19 mouse cellular contexts compared by ENCODE assay signal in genomic region chr6:126394111-126394809, GRCm38 (mm10).
DNase-seq lines count a peak whose midpoint lies in the region; ATAC-seq and TF ChIP-seq lines count a peak whose summit lies in the region.
"Had no signal": no experiment of that assay in that cellular context is flagged by ENCODE, and none has a peak within 500 bp of the region (broad histone marks: within the 10 kb centered on the region; RNA-seq: fewer than 3 reads in every experiment).

No protein-coding gene starts in this region.

- no peak overlapping the region for H3K27ac ChIP-seq in kidney, embryonic 14.5 days (ENCODE audit: low read depth, low read length)
- H3K27ac ChIP-seq in midbrain, embryonic 11.5 days (ENCODE audit: low read depth, low read length), result no peak overlapping the region
- H3K27ac ChIP-seq in midbrain, embryonic 10.5 days (replicated peaks), result no peak overlapping the region
- H3K27ac ChIP-seq in stomach, postnatal 0 days (replicated peaks), result no peak overlapping the region
- H3K27ac ChIP-seq: embryonic facial prominence, embryonic 15.5 days; forebrain, embryonic 10.5 days; hindbrain, embryonic 12.5 days; macrophage had no signal

- no peak overlapping the region for H3K9ac ChIP-seq in kidney, embryonic 14.5 days (ENCODE audit: low read depth, low read length)
- H3K9ac ChIP-seq in midbrain, embryonic 11.5 days (ENCODE audit: low read length), result no peak overlapping the region
- no peak overlapping the region for H3K9ac ChIP-seq in stomach, postnatal 0 days (ENCODE audit: low read length)
- H3K9ac ChIP-seq: embryonic facial prominence, embryonic 15.5 days; hindbrain, embryonic 12.5 days had no signal

- peaks cover 21% of the 10 kb centered on the region for H3K4me1 ChIP-seq in kidney, embryonic 14.5 days (ENCODE audit: control insufficient read depth, insufficient read depth, low read length)
- H3K4me1 ChIP-seq in midbrain, embryonic 11.5 days (ENCODE audit: control insufficient read depth, insufficient read depth, low read length), result no peaks in the 10 kb centered on the region
- H3K4me1 ChIP-seq in midbrain, embryonic 10.5 days, result peaks cover 7% of the 10 kb centered on the region; the same call in 1 of the 2 replicates
- no peaks in the 10 kb centered on the region for H3K4me1 ChIP-seq in stomach, postnatal 0 days (replicated peaks; ENCODE audit: control insufficient read depth, insufficient read depth)
- H3K4me1 ChIP-seq: embryonic facial prominence, embryonic 15.5 days; hindbrain, embryonic 12.5 days had no signal

- TF ChIP-seq CTCF in stomach, postnatal 0 days (IDR thresholded peaks at IDR 0.05; ENCODE audit: low read depth), result no peak

- no peak overlapping the region for H3K4me3 ChIP-seq in kidney, embryonic 14.5 days (ENCODE audit: low read length)
- H3K4me3 ChIP-seq in midbrain, embryonic 11.5 days (ENCODE audit: low read depth, low read length), result no peak overlapping the region
- no peak overlapping the region for H3K4me3 ChIP-seq in midbrain, embryonic 10.5 days
- no peak overlapping the region for H3K4me3 ChIP-seq in stomach, postnatal 0 days (ENCODE audit: low read depth, low read length)
- H3K4me3 ChIP-seq: embryonic facial prominence, embryonic 15.5 days; forebrain, embryonic 10.5 days; hindbrain, embryonic 12.5 days had no signal

- no peak overlapping the region for H3K4me2 ChIP-seq in kidney, embryonic 14.5 days (replicated peaks; ENCODE audit: low read depth, low read length)
- H3K4me2 ChIP-seq in midbrain, embryonic 11.5 days, result no peak overlapping the region
- peak overlapping the region; percentile 20 for H3K4me2 ChIP-seq in stomach, postnatal 0 days (replicated peaks; ENCODE audit: low read depth)
- H3K4me2 ChIP-seq: embryonic facial prominence, embryonic 15.5 days; hindbrain, embryonic 12.5 days had no signal

- no peaks in the 10 kb centered on the region for H3K9me3 ChIP-seq in kidney, embryonic 14.5 days (ENCODE audit: control insufficient read depth, low read length)
- no peaks in the 10 kb centered on the region for H3K9me3 ChIP-seq in midbrain, embryonic 11.5 days (ENCODE audit: control insufficient read depth, low read length)
- H3K9me3 ChIP-seq in midbrain, embryonic 10.5 days (replicated peaks), result no peaks in the 10 kb centered on the region
- no peaks in the 10 kb centered on the region for H3K9me3 ChIP-seq in stomach, postnatal 0 days (ENCODE audit: control insufficient read depth, low read length)
- H3K9me3 ChIP-seq: embryonic facial prominence, embryonic 15.5 days; forebrain, embryonic 10.5 days; hindbrain, embryonic 12.5 days had no signal

- DNase-seq in kidney, adult 9 months, result no peak
- DNase-seq in midbrain, embryonic 11.5 days (ENCODE audit: low spot score, missing footprints), result peak; percentile 75
- DNase-seq in midbrain, embryonic 10.5 days (ENCODE audit: low spot score), result no peak
- DNase-seq in kidney, postnatal 4 days, result peak; percentile 41 to 55
- DNase-seq in stomach, postnatal 0 days (ENCODE audit: low spot score), result no peak
- no peak for DNase-seq in gastrocnemius, postnatal 14 days
- DNase-seq in layer of hippocampus, postnatal 36 days, result no peak
- DNase-seq: adrenal gland, postnatal 36 days; cerebellum, adult 9-10 months; gastrocnemius, postnatal 25 days; liver; midbrain, embryonic 14.5 days; spleen, adult 18-20 months; thymus, postnatal 14 days had no signal

- peak; percentile 66; the same call in 1 of the 2 replicates for ATAC-seq in kidney, embryonic 14.5 days (ENCODE audit: low FRiP score, low TSS enrichment)
- no peak for ATAC-seq in midbrain, embryonic 11.5 days (ENCODE audit: low FRiP score)
- no peak; the same call in 1 of the 2 replicates for ATAC-seq in stomach, postnatal 0 days (ENCODE audit: low FRiP score, low TSS enrichment)

- H3K27me3 ChIP-seq in kidney, embryonic 14.5 days (ENCODE audit: control insufficient read depth, insufficient read depth, low read length), result peaks cover 2% of the 10 kb centered on the region; the same call in 1 of the 2 replicates
- H3K27me3 ChIP-seq in midbrain, embryonic 11.5 days (ENCODE audit: control insufficient read depth, insufficient read depth, low read length), result no peaks in the 10 kb centered on the region
- no peaks in the 10 kb centered on the region for H3K27me3 ChIP-seq in midbrain, embryonic 10.5 days (ENCODE audit: low read depth, poor library complexity, severe bottlenecking)
- no peaks in the 10 kb centered on the region for H3K27me3 ChIP-seq in stomach, postnatal 0 days (ENCODE audit: control insufficient read depth, insufficient read depth, low read length)
- H3K27me3 ChIP-seq: embryonic facial prominence, embryonic 15.5 days; hindbrain, embryonic 12.5 days had no signal

- intact Hi-C loops in gastrocnemius, postnatal 14 days (cut with DNase I; ENCODE audit: low total_unique reads), result no loop called here

- WGBS in kidney, embryonic 14.5 days, result 15% methylated on average over 7 of the region's 7 CpGs
- WGBS in midbrain, embryonic 11.5 days, result 76% methylated on average over 7 of the region's 7 CpGs
- 70% methylated on average over 7 of the region's 7 CpGs for WGBS in midbrain, embryonic 10.5 days
- WGBS in stomach, postnatal 0 days, result 12% methylated on average over 7 of the region's 7 CpGs

- no peak for TF ChIP-seq EP300 in stomach, postnatal 0 days (optimal IDR thresholded peaks at IDR 0.05)

- no peaks in the 10 kb centered on the region for H3K36me3 ChIP-seq in kidney, embryonic 14.5 days (ENCODE audit: control insufficient read depth, insufficient read depth, low read length)
- no peaks in the 10 kb centered on the region for H3K36me3 ChIP-seq in midbrain, embryonic 11.5 days (ENCODE audit: control insufficient read depth, insufficient read depth, low read length)
- H3K36me3 ChIP-seq in midbrain, embryonic 10.5 days, result no peaks in the 10 kb centered on the region
- no peaks in the 10 kb centered on the region for H3K36me3 ChIP-seq in stomach, postnatal 0 days (ENCODE audit: control insufficient read depth, insufficient read depth, low read length)
- H3K36me3 ChIP-seq: embryonic facial prominence, embryonic 15.5 days; forebrain, embryonic 10.5 days; hindbrain, embryonic 12.5 days had no signal

Comparison
In these comparisons a context has a peak if more than half of its experiments do, and no peak if none do; other contexts are left out.
1. DNase-seq: peak in midbrain, embryonic 11.5 days (single experiment) and kidney, postnatal 4 days (2 of 2); none in kidney, adult 9 months (single experiment), midbrain, embryonic 10.5 days (single experiment), stomach, postnatal 0 days (single experiment), gastrocnemius, postnatal 14 days (single experiment) and layer of hippocampus, postnatal 36 days (0 of 2).